In genomic region chr15:98626487-98627212, GRCm38 (mm10) we compare ENCODE assay signal across 1 mouse cellular context.
TF ChIP-seq lines count a peak whose summit lies in the region.

No protein-coding gene starts in this region.

TF ChIP-seq in myocyte, 11 proteins besides CTCF, POLR2A, EP300 and RAD21:
- no peak for TF ChIP-seq SRF (IDR thresholded peaks at IDR 0.05; ENCODE audit: control insufficient read depth, insufficient read length, low read depth)
- TF ChIP-seq REST (IDR thresholded peaks at IDR 0.05; ENCODE audit: insufficient read depth, insufficient read length): no peak
